Mouse (Mus musculus) embryonic facial prominence, embryonic 11.5 days (tissue): ENCODE results near the gene Lsmem1. TPM values are rescaled to one million over a fixed set of nuclear protein-coding genes. Genes with fewer than 3 reads are reported as not detected.

Experiments used
- microRNA counts: library from miRNA; unstranded; fragments of <30 nt; microRNA quantifications from one replicate; lab custom pipeline; 2016
- microRNA-seq: library from miRNA; unstranded; fragments of <30 nt; microRNA quantifications from one replicate; pipeline ENCODE4, GENCODE M21; 2016; ENCODE audit warnings: borderline number of aligned reads
- polyA plus RNA-seq: library from polyadenylated mRNA; unstranded; fragments of >200 nt; fragmentation: Nextera tagmentation; extraction: Ambion mirVana; gene quantifications from 2 replicates; pipeline ENCODE4 v1.2.1, GENCODE M21; 2014

Lsmem1 gene
- polyA plus RNA-seq, 1 experiment from 2014 or later, result 0.20 TPM

MicroRNAs encoded within 50 kb of the gene (microRNA counts, 519-probe panel; counts per million panel counts)
- not detected for microRNA mmu-miR-1938 (lab: Ali Mortazavi, UCI)

Small RNA genes lying within 50 kb of the gene (microRNA-seq; reads per million reads assigned to microRNA genes)
- gene Mir1938, result not detected

Other genes starting within 250 kb of the Lsmem1 start
- 33.7 and 37.5 TPM in 2 replicates for gene Arl4a, start 161.5 kb downstream of the Lsmem1 start, polyA plus RNA-seq
- gene Scin, start 65.3 kb downstream of the Lsmem1 start, polyA plus RNA-seq, result 0.21 and 0.42 TPM in 2 replicates
- gene Ifrd1, start 49.0 kb upstream of the Lsmem1 start, polyA plus RNA-seq, result 153 and 169 TPM in 2 replicates
- 46.9 and 47.6 TPM in 2 replicates for gene Zfp277, start 246.4 kb upstream of the Lsmem1 start, polyA plus RNA-seq
- 10.7 and 11.0 TPM in 2 replicates for gene Dock4, start 246.5 kb upstream of the Lsmem1 start, polyA plus RNA-seq